Mouse (Mus musculus): ENCODE measurements around the gene Rpl29. TPM values are rescaled to one million over a fixed set of nuclear protein-coding genes. Genes with fewer than 3 reads are reported as not detected.

Gene Rpl29
- 1,252 and 1,315 TPM in 2 replicates for polyA plus RNA-seq (2014; fragmentation: Nextera tagmentation; extraction: Ambion mirVana)

GRCm38 (mm10) chr9:106429221-106430014 is at the start of gene Rpl29:
Gene Rpl29 (plus strand): TSS chr9:106429454.
- ATAC-seq (replicated peaks; ENCODE audit: low FRiP score, low TSS enrichment, low read depth) (peak; percentile 80), DNase-seq (ENCODE audit: low spot score) (peak; percentile 97)
- Histone ChIP-seq H3K9ac (ENCODE audit: low read length) (peak within 1 kb of the TSS; percentile 97), H3K4me2 (ENCODE audit: low read length) (peak within 1 kb of the TSS; percentile 95), H3K27me3 (replicated peaks; ENCODE audit: control insufficient read depth, insufficient read depth, low read length) (no peaks in the 10 kb centered on the region), H3K9me3 (ENCODE audit: control insufficient read depth, low read length) (no peaks in the 10 kb centered on the region), H3K36me3 (ENCODE audit: control insufficient read depth, insufficient read depth, low read length) (peaks cover 39% of the 10 kb centered on the region), H3K27ac (ENCODE audit: low read depth) (peak within 1 kb of the TSS; percentile 95), H3K4me1 (replicated peaks; ENCODE audit: control insufficient read depth, insufficient read depth, low read length) (peaks cover 9% of the 10 kb centered on the region; the same call in 1 of the 2 replicates), H3K4me3 (ENCODE audit: low read depth, low read length) (peak within 1 kb of the TSS; percentile 97)
- under 1% methylated on average over 47 of the region's 55 CpGs for WGBS

- ATAC-seq (replicated peaks; ENCODE audit: low FRiP score, low TSS enrichment, low read depth) = no peak
- Histone ChIP-seq H3K4me2 (ENCODE audit: low read length) (no peak overlapping the region), H3K4me3 (ENCODE audit: low read depth, low read length) (no peak overlapping the region), H3K36me3 (ENCODE audit: control insufficient read depth, insufficient read depth, low read length) (no peaks in the 10 kb centered on the region), H3K27me3 (replicated peaks; ENCODE audit: control insufficient read depth, insufficient read depth, low read length) (no peaks in the 10 kb centered on the region), H3K27ac (ENCODE audit: low read depth) (no peak overlapping the region), H3K9me3 (ENCODE audit: control insufficient read depth, low read length) (no peaks in the 10 kb centered on the region), H3K4me1 (replicated peaks; ENCODE audit: control insufficient read depth, insufficient read depth, low read length) (no peaks in the 10 kb centered on the region; the same call in 1 of the 2 replicates), H3K9ac (ENCODE audit: low read length) (no peak overlapping the region)
- 89% methylated on average over 12 of the region's 12 CpGs for WGBS
- DNase-seq (ENCODE audit: low spot score) = no peak
Observed at GRCm38 (mm10) chr9:106386181-106386864, 42.9 kb upstream of the Rpl29 start.

GRCm38 (mm10) chr9:106392828-106393527 is 36.3 kb upstream of the Rpl29 start:
- no peak overlapping the region for H3K27ac ChIP-seq (ENCODE audit: low read depth)
- H3K4me1 ChIP-seq (replicated peaks; ENCODE audit: control insufficient read depth, insufficient read depth, low read length) = peaks cover 9% of the 10 kb centered on the region
- no peak overlapping the region for H3K4me2 ChIP-seq (ENCODE audit: low read length)
- H3K9me3 ChIP-seq (ENCODE audit: control insufficient read depth, low read length) = no peaks in the 10 kb centered on the region
- no peaks in the 10 kb centered on the region for H3K27me3 ChIP-seq (replicated peaks; ENCODE audit: control insufficient read depth, insufficient read depth, low read length)
- ATAC-seq (replicated peaks; ENCODE audit: low FRiP score, low TSS enrichment, low read depth) (peak; percentile 9; the same call in 1 of the 2 replicates), DNase-seq (ENCODE audit: low spot score) (no peak)
- 56% methylated on average over 11 of the region's 11 CpGs for WGBS
- H3K36me3 ChIP-seq (ENCODE audit: control insufficient read depth, insufficient read depth, low read length) = no peaks in the 10 kb centered on the region
- H3K4me3 ChIP-seq (ENCODE audit: low read depth, low read length) = no peak overlapping the region
- no peak overlapping the region for H3K9ac ChIP-seq (ENCODE audit: low read length)

- Histone ChIP-seq H3K9me3 (ENCODE audit: control insufficient read depth, low read length) (no peaks in the 10 kb centered on the region), H3K27ac (ENCODE audit: low read depth) (no peak overlapping the region), H3K27me3 (replicated peaks; ENCODE audit: control insufficient read depth, insufficient read depth, low read length) (no peaks in the 10 kb centered on the region), H3K4me3 (ENCODE audit: low read depth, low read length) (no peak overlapping the region), H3K4me2 (ENCODE audit: low read length) (no peak overlapping the region), H3K4me1 (replicated peaks; ENCODE audit: control insufficient read depth, insufficient read depth, low read length) (peaks cover 9% of the 10 kb centered on the region), H3K36me3 (ENCODE audit: control insufficient read depth, insufficient read depth, low read length) (no peaks in the 10 kb centered on the region), H3K9ac (ENCODE audit: low read length) (no peak overlapping the region)
- 92% methylated on average over 8 of the region's 8 CpGs for WGBS
- ATAC-seq (replicated peaks; ENCODE audit: low FRiP score, low TSS enrichment, low read depth) (no peak), DNase-seq (ENCODE audit: low spot score) (no peak)
Observed at GRCm38 (mm10) chr9:106393548-106393947, 35.7 kb upstream of the Rpl29 start.

- no peaks in the 10 kb centered on the region for H3K36me3 ChIP-seq (ENCODE audit: control insufficient read depth, insufficient read depth, low read length)
- DNase-seq (ENCODE audit: low spot score) = no peak
- H3K4me2 ChIP-seq (ENCODE audit: low read length) = no peak overlapping the region
- H3K9me3 ChIP-seq (ENCODE audit: control insufficient read depth, low read length) = no peaks in the 10 kb centered on the region
- H3K9ac ChIP-seq (ENCODE audit: low read length) = no peak overlapping the region
- WGBS = 54% methylated on average over 11 of the region's 11 CpGs
- no peak overlapping the region for H3K27ac ChIP-seq (ENCODE audit: low read depth)
- H3K4me1 ChIP-seq (replicated peaks; ENCODE audit: control insufficient read depth, insufficient read depth, low read length) = peaks cover 9% of the 10 kb centered on the region
- H3K4me3 ChIP-seq (ENCODE audit: low read depth, low read length) = no peak overlapping the region
- 0 out of 2 replicates have a peak, but pooled peaks have one; percentile 33 for ATAC-seq (replicated peaks; ENCODE audit: low FRiP score, low TSS enrichment, low read depth)
- H3K27me3 ChIP-seq (replicated peaks; ENCODE audit: control insufficient read depth, insufficient read depth, low read length) = no peaks in the 10 kb centered on the region
Observed at GRCm38 (mm10) chr9:106394649-106395602, 34.3 kb upstream of the Rpl29 start.

GRCm38 (mm10) chr9:106397733-106398132 is 31.5 kb upstream of the Rpl29 start:
- Histone ChIP-seq H3K27ac (ENCODE audit: low read depth) (no peak overlapping the region), H3K27me3 (replicated peaks; ENCODE audit: control insufficient read depth, insufficient read depth, low read length) (no peaks in the 10 kb centered on the region), H3K36me3 (ENCODE audit: control insufficient read depth, insufficient read depth, low read length) (no peaks in the 10 kb centered on the region), H3K4me1 (replicated peaks; ENCODE audit: control insufficient read depth, insufficient read depth, low read length) (peaks cover 9% of the 10 kb centered on the region; the same call in 1 of the 2 replicates), H3K4me3 (ENCODE audit: low read depth, low read length) (no peak overlapping the region), H3K9me3 (ENCODE audit: control insufficient read depth, low read length) (no peaks in the 10 kb centered on the region), H3K9ac (ENCODE audit: low read length) (no peak overlapping the region), H3K4me2 (ENCODE audit: low read length) (no peak overlapping the region)
- ATAC-seq (replicated peaks; ENCODE audit: low FRiP score, low TSS enrichment, low read depth) = no peak
- 50% methylated on average over 4 of the region's 4 CpGs for WGBS
- no peak for DNase-seq (ENCODE audit: low spot score)

- ATAC-seq (replicated peaks; ENCODE audit: low FRiP score, low TSS enrichment, low read depth) (no peak), DNase-seq (ENCODE audit: low spot score) (no peak)
- 63% methylated on average over 9 of the region's 9 CpGs for WGBS
- Histone ChIP-seq H3K4me1 (replicated peaks; ENCODE audit: control insufficient read depth, insufficient read depth, low read length) (peaks cover 9% of the 10 kb centered on the region; the same call in 1 of the 2 replicates), H3K4me3 (ENCODE audit: low read depth, low read length) (no peak overlapping the region), H3K4me2 (ENCODE audit: low read length) (no peak overlapping the region), H3K27ac (ENCODE audit: low read depth) (no peak overlapping the region), H3K36me3 (ENCODE audit: control insufficient read depth, insufficient read depth, low read length) (no peaks in the 10 kb centered on the region), H3K9ac (ENCODE audit: low read length) (no peak overlapping the region), H3K27me3 (replicated peaks; ENCODE audit: control insufficient read depth, insufficient read depth, low read length) (no peaks in the 10 kb centered on the region), H3K9me3 (ENCODE audit: control insufficient read depth, low read length) (no peaks in the 10 kb centered on the region)
Observed at GRCm38 (mm10) chr9:106398667-106399311, 30.5 kb upstream of the Rpl29 start.
